Mouse (Mus musculus) cerebellum, adult 2 months (tissue): ENCODE measurements around the gene Olfr1002.
"Not testable (repeated sequence)": the region's sequence is repeated elsewhere in the genome, so short reads cannot be mapped to it uniquely, and the experiment has no call there.

Source experiments
- CTCF ChIP-seq: fragments of 200-500 bp; IDR thresholded peaks from 2 replicates; pipeline ENCODE4 v1.5.1; 2011; ENCODE audit warnings: low read depth, mild to moderate bottlenecking, control low read depth, low read length, moderate library complexity, borderline replicate concordance; ENCODE audit not compliant: insufficient read depth
- POLR2A ChIP-seq: fragments of 200-500 bp; IDR thresholded peaks from 2 replicates; pipeline ENCODE4 v1.6.1; 2011; ENCODE audit warnings: low read length, control low read depth, borderline replicate concordance; ENCODE audit not compliant: insufficient read depth

DNA sequence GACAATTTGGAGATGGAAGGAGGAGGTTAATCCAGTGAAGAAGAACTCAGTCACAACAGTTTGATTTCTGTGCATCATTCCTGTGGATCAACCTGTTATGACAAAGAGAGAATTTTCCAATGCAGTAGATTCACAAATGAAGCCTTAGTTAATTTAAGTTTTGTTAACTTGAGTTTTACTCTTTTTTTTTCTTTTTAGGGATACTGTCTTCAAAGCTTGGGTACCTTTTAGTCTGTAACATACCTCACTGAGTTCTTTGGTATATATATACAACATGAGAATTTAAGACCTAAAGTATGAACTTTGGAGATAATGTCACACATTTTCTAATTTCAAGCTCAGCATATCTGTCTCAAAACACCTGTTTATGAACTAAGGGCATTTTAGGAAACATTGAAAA lies 13.9 kb upstream of the Olfr1002 start, which contains the start of gene Olfr154:
- not testable (repeated sequence) for TF ChIP-seq CTCF, POLR2A
